16 mouse cellular contexts compared by ENCODE assay signal in genomic region chr5:32756141-32756540, GRCm38 (mm10).
"Had no signal": no experiment of that assay in that cellular context is flagged by ENCODE, and none has a peak within 500 bp of the region (broad histone marks: within the 10 kb centered on the region; RNA-seq: fewer than 3 reads in every experiment).

No protein-coding gene starts in this region.

- H3K9ac ChIP-seq: neural tube, embryonic 13.5 days; neural tube, embryonic 15.5 days; stomach, embryonic 15.5 days had no signal

- H3K4me3 ChIP-seq: neural tube, embryonic 13.5 days; neural tube, embryonic 15.5 days; stomach, embryonic 15.5 days had no signal

- H3K27me3 ChIP-seq: neural tube, embryonic 13.5 days; neural tube, embryonic 15.5 days; stomach, embryonic 15.5 days had no signal

- H3K36me3 ChIP-seq: stomach, embryonic 15.5 days had no signal

- DNase-seq: retina, postnatal 1 day; right cerebral cortex, adult 18-20 months; right cerebral cortex, postnatal 14 days; right cerebral cortex, postnatal 25 days; right cerebral cortex, postnatal 4 days; spleen, adult 18-20 months; thymus, adult 18-20 months; thymus, adult 2 months; thymus, postnatal 14 days; thymus, postnatal 25 days; thymus, postnatal 36 days; thymus, postnatal 4 days had no signal

- H3K4me1 ChIP-seq: neural tube, embryonic 13.5 days; neural tube, embryonic 15.5 days; stomach, embryonic 15.5 days had no signal

- H3K27ac ChIP-seq: neural tube, embryonic 13.5 days; neural tube, embryonic 15.5 days; stomach, embryonic 15.5 days; stomach, postnatal 0 days had no signal
